Mouse (Mus musculus) hindbrain, embryonic 10.5 days (tissue): ENCODE measurements around the gene Adnp. TPM values are rescaled to one million over a fixed set of nuclear protein-coding genes. Genes with fewer than 3 reads are reported as not detected.

Experiments
- DNase-seq: peaks from one replicate; pipeline ENCODE4 v3.0.0-alpha.2; 2017; ENCODE audit warnings: low spot score
- H3K27ac ChIP-seq: fragments of 300-500 bp; sonication (generic); 2 replicates; pipeline ENCODE4 v1.5.1; 2016; ENCODE audit warnings: mild to moderate bottlenecking, moderate library complexity
- H3K27me3 ChIP-seq: fragments of 300-500 bp; sonication (generic); 2 replicates; pipeline ENCODE4 v1.6.1; 2016; ENCODE audit warnings: mild to moderate bottlenecking; ENCODE audit not compliant: poor library complexity, insufficient read depth, severe bottlenecking
- H3K36me3 ChIP-seq: fragments of 300-500 bp; sonication (generic); 2 replicates; pipeline ENCODE4 v1.6.1; 2016; ENCODE audit warnings: mild to moderate bottlenecking, moderate library complexity
- H3K4me1 ChIP-seq: fragments of 300-500 bp; sonication (generic); replicated peaks from 2 replicates; pipeline ENCODE4 v1.6.1; 2016; ENCODE audit warnings: mild to moderate bottlenecking
- H3K4me3 ChIP-seq: fragments of 300-500 bp; sonication (generic); 2 replicates; pipeline ENCODE4 v1.5.1; 2016; ENCODE audit warnings: mild to moderate bottlenecking, moderate library complexity
- H3K9me3 ChIP-seq: fragments of 300-500 bp; sonication (generic); 2 replicates; pipeline ENCODE4 v1.6.1; 2016; ENCODE audit warnings: mild to moderate bottlenecking, moderate library complexity
- WGBS: fragments of 180-500 bp; shearing (Covaris S2); methylation state at CpG from one replicate; pipeline ENCODE4 v1.1.7; 2016; 5-methylcytosine and 5-hydroxymethylcytosine counted together
- polyA plus RNA-seq: library from polyadenylated mRNA; unstranded; fragments of >200 nt; fragmentation: Nextera tagmentation; extraction: Ambion mirVana; gene quantifications from 2 replicates; pipeline ENCODE4 v1.2.1, GENCODE M21; 2016

Gene Adnp
- polyA plus RNA-seq, result 2.3 and 2.7 TPM in 2 replicates

DNA sequence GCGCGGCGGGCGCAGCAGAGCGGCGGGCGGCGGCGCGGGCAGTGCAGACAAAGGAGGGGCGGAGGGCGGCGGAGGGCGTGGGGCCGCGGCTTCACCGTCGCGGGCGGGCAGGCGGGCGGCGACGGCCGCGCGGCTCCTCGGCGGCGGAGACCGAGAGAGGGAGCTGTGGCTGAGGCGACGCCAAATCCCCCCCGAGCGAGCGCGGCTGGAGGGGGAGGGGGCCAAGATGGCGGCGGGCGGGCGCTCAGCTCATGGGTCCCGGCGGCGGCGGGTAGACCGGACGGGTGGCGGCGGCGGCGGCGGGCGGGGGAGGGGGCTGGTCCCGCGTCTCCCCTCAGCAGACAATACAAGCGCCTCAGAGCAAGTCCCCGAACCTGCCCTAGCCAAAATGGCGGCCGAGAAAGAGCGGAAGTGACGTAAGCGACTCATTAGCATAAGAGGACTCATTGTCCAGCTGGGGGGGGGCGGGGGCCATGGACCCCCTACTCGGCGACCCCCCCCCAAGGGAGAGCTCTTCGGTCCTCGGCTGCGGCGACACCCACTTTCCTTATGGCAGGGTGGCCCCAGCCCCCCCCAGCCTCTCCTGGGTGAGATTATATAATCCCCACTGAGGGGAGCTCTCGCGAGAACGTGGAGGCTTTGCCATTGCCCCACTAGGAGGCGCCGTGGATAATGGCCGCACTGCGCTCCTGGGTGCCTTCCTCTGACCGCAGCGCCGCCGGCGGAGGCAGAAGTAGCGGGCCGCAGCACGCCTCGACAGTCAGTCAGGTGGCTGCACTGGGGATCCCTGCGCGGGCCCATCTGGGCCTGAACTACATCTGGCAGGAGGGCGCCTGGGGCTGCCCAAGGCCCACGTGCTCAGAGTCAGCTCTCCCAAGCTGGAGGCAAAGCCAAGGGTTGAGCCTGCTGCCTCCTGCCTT lies at the start of gene Adnp:
Adnp (minus strand) TSS at position 388 of the 920 bp plus-strand sequence.
- H3K27me3 ChIP-seq, result no peaks in the 10 kb centered on the region
- under 1% methylated on average over 89 of the region's 89 CpGs for WGBS
- peaks cover 72% of the 10 kb centered on the region for H3K36me3 ChIP-seq

GRCm38 (mm10) chr2:168256506-168256905 lies 49.6 kb upstream of the Adnp start:
- peaks cover 5% of the 10 kb centered on the region; the same call in 1 of the 2 replicates for H3K27me3 ChIP-seq
- H3K4me3 ChIP-seq, result no peak overlapping the region
- peaks cover 6% of the 10 kb centered on the region; the same call in 1 of the 2 replicates for H3K36me3 ChIP-seq
- peaks cover 13% of the 10 kb centered on the region; the same call in 1 of the 2 replicates for H3K4me1 ChIP-seq
- H3K9me3 ChIP-seq, result no peaks in the 10 kb centered on the region
- H3K27ac ChIP-seq, result no peak overlapping the region
- WGBS, result 86% methylated on average over 3 of the region's 3 CpGs
- DNase-seq, result no peak

More for the DNA sequence above, at the start of gene Adnp:
- Histone ChIP-seq H3K27ac (peak within 1 kb of the TSS; percentile 100), H3K9me3 (no peaks in the 10 kb centered on the region), H3K4me3 (peak within 1 kb of the TSS; percentile 99), H3K4me1 (peaks cover 26% of the 10 kb centered on the region)
- peak; percentile 99 for DNase-seq

DNA sequence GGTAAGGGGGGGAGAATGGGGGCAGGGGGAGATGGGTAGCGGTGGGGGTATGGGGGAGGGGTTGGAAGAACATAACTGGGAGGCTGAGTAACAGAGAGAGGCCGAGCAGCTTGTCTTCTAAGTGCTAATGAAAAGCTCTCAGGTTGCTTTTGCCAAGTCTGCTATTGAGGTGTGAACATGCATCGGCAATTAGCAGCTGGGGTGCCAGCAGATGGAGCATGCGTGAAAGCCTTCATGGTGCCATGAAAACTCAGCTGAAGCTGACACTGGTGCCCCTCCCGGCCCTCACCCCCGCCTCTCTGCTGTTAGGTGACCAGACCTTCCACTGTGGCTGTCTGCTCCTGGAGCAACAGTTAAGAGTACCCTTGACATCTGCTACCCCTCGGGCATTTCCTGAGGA lies 46.9 kb upstream of the Adnp start:
- no peak for DNase-seq

GRCm38 (mm10) chr2:168252639-168253292 lies 45.9 kb upstream of the Adnp start:
- no peak overlapping the region for H3K27ac ChIP-seq
- H3K4me3 ChIP-seq, result peak overlapping the region; percentile 30
- no peaks in the 10 kb centered on the region for H3K36me3 ChIP-seq
- DNase-seq, result peak; percentile 59
- peaks cover 13% of the 10 kb centered on the region; the same call in 1 of the 2 replicates for H3K4me1 ChIP-seq
- H3K27me3 ChIP-seq, result peaks cover 11% of the 10 kb centered on the region; the same call in 1 of the 2 replicates
- no peaks in the 10 kb centered on the region for H3K9me3 ChIP-seq
- WGBS, result 14% methylated on average over 16 of the region's 16 CpGs

More for the DNA sequence above, 46.9 kb upstream of the Adnp start:
- peaks cover 13% of the 10 kb centered on the region; the same call in 1 of the 2 replicates for H3K4me1 ChIP-seq
- no peak overlapping the region for H3K4me3 ChIP-seq
- WGBS, result 65% methylated on average over 7 of the region's 7 CpGs
- peaks cover 11% of the 10 kb centered on the region; the same call in 1 of the 2 replicates for H3K27me3 ChIP-seq
- no peaks in the 10 kb centered on the region for H3K9me3 ChIP-seq
- no peak overlapping the region for H3K27ac ChIP-seq
- no peaks in the 10 kb centered on the region for H3K36me3 ChIP-seq

- H3K27me3 ChIP-seq, result peaks cover 11% of the 10 kb centered on the region; the same call in 1 of the 2 replicates
Observed at GRCm38 (mm10) chr2:168250270-168250669, 43.4 kb upstream of the Adnp start.

GRCm38 (mm10) chr2:168248856-168249245 lies 41.9 kb upstream of the Adnp start:
- Histone ChIP-seq H3K36me3 (no peaks in the 10 kb centered on the region), H3K27ac (no peak overlapping the region), H3K4me3 (no peak overlapping the region), H3K9me3 (no peaks in the 10 kb centered on the region), H3K27me3 (peaks cover 11% of the 10 kb centered on the region; the same call in 1 of the 2 replicates), H3K4me1 (peaks cover 10% of the 10 kb centered on the region; the same call in 1 of the 2 replicates)
- peak; percentile 31 for DNase-seq
- 17% methylated on average over 2 of the region's 2 CpGs for WGBS

More at GRCm38 (mm10) chr2:168250270-168250669, 43.4 kb upstream of the Adnp start:
- WGBS, result 18% methylated on average over 8 of the region's 8 CpGs
- H3K9me3 ChIP-seq, result no peaks in the 10 kb centered on the region
- H3K4me3 ChIP-seq, result no peak overlapping the region
- peaks cover 13% of the 10 kb centered on the region; the same call in 1 of the 2 replicates for H3K4me1 ChIP-seq
- peak; percentile 85 for DNase-seq
- H3K36me3 ChIP-seq, result no peaks in the 10 kb centered on the region
- no peak overlapping the region for H3K27ac ChIP-seq

DNA sequence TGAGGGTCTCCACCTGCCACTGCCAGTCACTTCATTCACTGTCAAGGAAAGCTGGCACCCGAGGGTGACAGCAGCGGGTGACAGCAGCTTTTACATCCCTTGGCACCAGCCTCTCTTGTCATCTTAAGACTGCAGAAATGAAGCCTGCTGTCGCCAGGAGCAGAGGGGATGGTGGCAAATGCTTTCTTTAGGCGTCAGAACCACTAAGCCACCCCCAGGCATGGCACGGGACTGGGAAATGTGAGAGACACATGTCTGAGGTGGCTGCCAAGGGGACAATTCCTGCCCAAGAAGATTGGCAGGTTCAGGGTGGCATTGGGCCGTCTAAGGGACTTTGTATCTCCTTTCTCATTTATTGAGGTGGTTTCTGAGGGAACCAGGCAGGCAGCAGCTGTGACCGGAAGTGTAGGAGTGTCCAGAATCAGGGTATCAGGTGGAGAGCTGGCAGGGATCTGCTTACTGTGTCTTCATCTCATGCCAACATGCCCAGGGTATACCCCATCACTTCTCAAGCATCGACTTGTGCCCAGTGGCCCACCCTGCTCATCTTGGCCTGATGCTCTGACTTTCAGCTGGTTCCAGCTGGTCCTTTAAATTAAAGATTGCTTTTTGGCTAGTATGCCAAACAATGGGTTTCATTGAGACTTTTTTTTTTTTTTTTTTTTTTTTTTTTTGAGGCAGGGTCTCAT lies 41.4 kb upstream of the Adnp start:
- WGBS, result 79% methylated on average over 8 of the region's 8 CpGs
- peaks cover 6% of the 10 kb centered on the region; the same call in 1 of the 2 replicates for H3K4me1 ChIP-seq
- H3K27me3 ChIP-seq, result peaks cover 11% of the 10 kb centered on the region; the same call in 1 of the 2 replicates
- H3K4me3 ChIP-seq, result no peak overlapping the region
- no peaks in the 10 kb centered on the region for H3K36me3 ChIP-seq
- DNase-seq, result no peak
- H3K27ac ChIP-seq, result no peak overlapping the region
- no peaks in the 10 kb centered on the region for H3K9me3 ChIP-seq

DNA sequence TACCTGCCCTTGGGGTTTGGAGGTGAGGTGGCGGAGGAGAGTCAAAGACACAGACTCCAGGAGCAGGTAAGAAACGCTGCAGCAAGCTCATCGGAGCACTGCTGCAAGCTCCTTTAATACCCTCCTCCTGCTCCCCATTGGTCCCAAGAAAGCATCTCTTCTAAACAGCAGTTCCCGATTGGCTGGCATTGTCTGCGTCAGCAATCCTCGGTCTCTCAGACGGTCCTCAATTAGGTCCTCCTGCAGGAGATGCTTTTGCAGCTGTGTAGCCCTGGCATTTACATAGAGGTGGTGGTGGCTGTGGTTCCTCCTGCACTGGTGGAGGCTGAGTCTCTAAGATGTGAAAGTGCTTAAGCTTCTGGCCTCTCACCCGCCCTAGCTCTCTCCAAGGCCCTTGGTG lies 38.7 kb upstream of the Adnp start:
- no peak for DNase-seq
- Histone ChIP-seq H3K4me3 (no peak overlapping the region), H3K27me3 (no peaks in the 10 kb centered on the region), H3K36me3 (no peaks in the 10 kb centered on the region), H3K4me1 (no peaks in the 10 kb centered on the region), H3K9me3 (no peaks in the 10 kb centered on the region), H3K27ac (no peak overlapping the region)
- 40% methylated on average over 8 of the region's 8 CpGs for WGBS

DNA sequence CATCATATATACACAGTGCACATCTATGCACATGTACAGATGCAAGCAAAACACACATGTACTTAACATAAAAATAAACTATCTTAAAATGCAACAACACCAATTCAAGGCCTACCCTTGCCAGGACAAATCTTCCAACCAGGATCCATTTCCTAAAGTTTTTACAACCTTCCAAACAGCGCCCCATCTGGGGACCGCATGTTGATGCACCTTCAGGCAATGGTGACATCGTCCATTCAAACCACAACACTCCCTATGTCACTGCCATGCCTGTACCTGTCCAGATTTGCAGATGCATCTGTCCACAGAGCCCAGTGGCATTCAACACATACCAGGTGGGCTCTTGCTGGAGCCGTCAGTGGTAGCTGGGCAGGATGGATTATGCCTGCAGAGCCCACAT lies 36.4 kb upstream of the Adnp start:
- Histone ChIP-seq H3K27ac (no peak overlapping the region), H3K36me3 (no peaks in the 10 kb centered on the region), H3K4me3 (no peak overlapping the region), H3K27me3 (no peaks in the 10 kb centered on the region), H3K9me3 (0 out of 2 replicates have a peak, but pooled peaks cover 5% of the 10 kb centered on the region), H3K4me1 (no peaks in the 10 kb centered on the region)
- 77% methylated on average over 4 of the region's 4 CpGs for WGBS
- DNase-seq, result no peak

GRCm38 (mm10) chr2:168242841-168243240 lies 35.9 kb upstream of the Adnp start:
- H3K9me3 ChIP-seq, result 0 out of 2 replicates have a peak, but pooled peaks cover 5% of the 10 kb centered on the region

GRCm38 (mm10) chr2:168238335-168238734 lies 31.4 kb upstream of the Adnp start:
- H3K36me3 ChIP-seq, result peaks cover 21% of the 10 kb centered on the region
- H3K4me3 ChIP-seq, result no peak overlapping the region
- DNase-seq, result no peak
- peaks cover 10% of the 10 kb centered on the region; the same call in 1 of the 2 replicates for H3K9me3 ChIP-seq
- 85% methylated on average over 4 of the region's 4 CpGs for WGBS
- no peak overlapping the region for H3K27ac ChIP-seq
- no peaks in the 10 kb centered on the region for H3K4me1 ChIP-seq
- H3K27me3 ChIP-seq, result no peaks in the 10 kb centered on the region

More at GRCm38 (mm10) chr2:168242841-168243240, 35.9 kb upstream of the Adnp start:
- no peak overlapping the region for H3K4me3 ChIP-seq
- H3K4me1 ChIP-seq, result no peaks in the 10 kb centered on the region
- H3K27me3 ChIP-seq, result no peaks in the 10 kb centered on the region
- H3K27ac ChIP-seq, result no peak overlapping the region
- DNase-seq, result no peak
- H3K36me3 ChIP-seq, result no peaks in the 10 kb centered on the region

GRCm38 (mm10) chr2:168233286-168233685 lies 26.4 kb upstream of the Adnp start:
- Histone ChIP-seq H3K27me3 (no peaks in the 10 kb centered on the region), H3K27ac (no peak overlapping the region), H3K9me3 (peaks cover 5% of the 10 kb centered on the region; the same call in 1 of the 2 replicates), H3K4me3 (no peak overlapping the region), H3K4me1 (peaks cover 32% of the 10 kb centered on the region), H3K36me3 (peaks cover 39% of the 10 kb centered on the region)
- DNase-seq, result no peak
- WGBS, result 92% methylated on average over 5 of the region's 5 CpGs
